Mouse (Mus musculus) cerebellum, postnatal 4 days (tissue): ENCODE data around the gene Abca14.

ENCODE experiments used
- DNase-seq, 2 experiments: peaks; one replicate each; pipeline ENCODE4 v3.0.0; 2022; ENCODE audit warnings: low spot score in 2 of 2, mixed read lengths in 1 of 2

Gene Abca14

DNA sequence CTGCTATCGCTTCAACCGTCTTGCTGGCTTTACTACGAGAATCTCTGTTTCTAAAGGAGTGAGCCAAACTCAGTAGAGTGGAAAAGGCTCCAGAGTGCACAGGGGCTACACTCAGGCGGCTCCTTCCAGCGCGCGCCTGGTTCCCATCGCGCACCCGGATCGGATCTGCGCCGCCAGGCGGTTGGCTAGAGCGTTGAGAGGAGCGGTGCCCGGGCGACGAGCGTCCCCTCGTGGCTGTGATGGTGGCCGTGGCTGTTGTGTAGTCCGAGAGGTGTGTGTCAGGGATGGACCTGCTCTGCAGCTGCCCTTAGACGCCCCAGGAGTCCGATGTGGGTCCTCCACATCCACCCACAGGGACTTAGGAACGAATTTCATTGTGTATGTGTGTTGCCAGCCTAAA lies at the start of gene Abca14:
Gene Abca14 (plus strand): TSS at position 173 of the 400 bp plus-strand sequence.
- peak; percentile 85 to 89 for DNase-seq

DNA sequence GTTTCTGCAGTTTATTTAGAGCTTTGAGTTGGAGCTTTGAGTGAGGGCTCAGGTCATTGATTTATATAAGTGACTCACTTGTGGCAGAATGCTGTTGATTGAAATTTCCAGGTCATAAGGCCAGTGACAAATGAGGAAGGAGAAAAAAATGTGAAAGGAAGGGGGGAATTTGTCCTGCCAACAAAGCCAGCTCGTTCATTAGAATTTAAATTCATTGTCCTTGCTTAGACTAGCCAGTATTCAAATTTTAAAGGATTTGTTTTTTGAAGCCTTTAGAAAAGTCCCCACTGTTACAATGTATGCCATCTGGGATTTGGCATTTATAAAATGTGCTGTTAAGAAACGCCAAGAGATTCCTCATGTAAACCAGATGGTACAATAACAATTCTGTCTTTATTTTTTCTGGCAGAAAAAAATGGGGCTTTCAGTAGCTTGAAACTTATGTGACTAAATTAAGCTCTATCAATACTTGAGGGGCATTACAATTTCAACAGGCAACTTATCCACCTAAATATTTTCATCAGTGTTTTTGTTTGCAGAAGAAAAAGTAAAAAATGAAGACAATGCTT lies 46.8 kb upstream of the Abca14 start:
- DNase-seq = no peak

DNA sequence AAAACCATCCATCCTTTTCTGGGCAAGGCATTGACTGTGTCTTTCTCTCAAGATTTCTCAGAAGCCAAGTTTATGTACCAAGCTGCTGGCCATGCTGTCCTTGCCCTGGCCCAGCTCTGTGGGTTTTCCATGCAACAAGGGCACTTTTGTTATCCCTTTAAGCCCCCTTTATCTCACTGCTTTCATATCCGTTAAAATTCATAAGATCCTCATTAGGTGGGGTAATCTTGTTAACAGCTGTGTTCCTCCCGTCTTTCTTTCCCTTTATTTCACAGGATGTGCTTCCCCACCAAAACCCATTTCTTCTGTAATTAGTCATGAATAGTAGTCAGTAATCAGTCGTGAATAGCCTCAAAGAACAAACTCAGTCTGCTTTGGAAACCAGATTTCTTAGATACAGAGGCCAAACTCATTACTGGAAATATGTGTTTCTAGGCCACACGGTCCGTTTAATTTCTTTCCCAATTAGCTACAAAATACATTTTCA lies 46.1 kb upstream of the Abca14 start:
- no peak for DNase-seq

DNA sequence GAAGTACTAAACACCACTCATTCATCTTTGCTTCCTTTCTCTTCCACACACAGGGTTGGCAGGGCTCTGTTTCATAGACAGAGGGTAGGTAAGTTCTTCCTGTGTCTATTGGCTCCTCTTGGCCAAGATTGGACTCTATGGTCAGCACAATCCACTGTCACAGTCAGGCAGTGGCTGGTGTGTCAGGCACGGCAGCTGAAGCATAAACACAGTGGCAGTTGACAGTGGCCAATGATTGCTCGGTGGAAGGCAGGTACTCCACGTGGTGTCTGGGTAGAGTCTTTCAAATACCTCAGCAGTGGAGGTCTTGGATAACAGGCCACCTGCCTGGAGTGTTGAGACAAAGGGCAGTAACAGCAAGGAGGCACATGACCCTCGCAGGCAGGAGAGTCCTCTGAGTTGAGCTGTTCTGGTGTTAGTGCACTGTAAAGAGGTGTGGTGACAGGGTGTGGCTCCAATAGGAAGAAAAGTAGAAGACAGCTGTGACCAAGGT lies 45.6 kb upstream of the Abca14 start:
- no peak for DNase-seq

DNA sequence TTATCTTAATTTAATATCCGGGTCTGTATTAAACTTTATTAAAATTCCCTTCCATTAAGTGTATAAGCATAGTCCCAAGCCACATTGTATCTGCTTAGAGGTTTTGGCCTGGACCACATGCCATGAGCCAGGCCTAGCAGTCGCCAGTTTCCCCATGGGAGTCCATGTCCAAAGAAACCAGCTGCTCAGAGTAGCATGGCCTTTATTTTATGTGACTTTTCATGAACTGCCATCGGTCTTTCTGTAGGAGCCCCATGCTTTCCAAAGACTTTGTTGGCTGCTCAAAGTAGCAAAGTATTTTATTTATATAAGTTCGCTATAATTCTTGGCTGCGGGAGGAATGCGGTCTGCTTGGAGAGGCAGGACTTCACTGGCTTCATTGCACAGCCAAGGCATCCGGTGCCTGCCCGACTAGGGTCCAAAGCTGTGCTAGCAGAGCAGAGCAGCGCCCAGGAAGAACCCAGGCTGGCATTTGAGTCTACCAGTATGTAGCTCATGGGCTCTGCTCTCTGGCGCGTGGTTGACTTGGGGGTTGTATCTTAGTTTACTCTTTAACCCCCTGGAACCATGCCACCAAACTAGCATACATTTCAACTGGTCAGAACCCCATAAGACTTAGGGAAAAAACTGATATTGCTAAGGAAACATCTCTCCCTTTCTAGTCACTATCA lies 40.0 kb upstream of the Abca14 start:
- no peak for DNase-seq

DNA sequence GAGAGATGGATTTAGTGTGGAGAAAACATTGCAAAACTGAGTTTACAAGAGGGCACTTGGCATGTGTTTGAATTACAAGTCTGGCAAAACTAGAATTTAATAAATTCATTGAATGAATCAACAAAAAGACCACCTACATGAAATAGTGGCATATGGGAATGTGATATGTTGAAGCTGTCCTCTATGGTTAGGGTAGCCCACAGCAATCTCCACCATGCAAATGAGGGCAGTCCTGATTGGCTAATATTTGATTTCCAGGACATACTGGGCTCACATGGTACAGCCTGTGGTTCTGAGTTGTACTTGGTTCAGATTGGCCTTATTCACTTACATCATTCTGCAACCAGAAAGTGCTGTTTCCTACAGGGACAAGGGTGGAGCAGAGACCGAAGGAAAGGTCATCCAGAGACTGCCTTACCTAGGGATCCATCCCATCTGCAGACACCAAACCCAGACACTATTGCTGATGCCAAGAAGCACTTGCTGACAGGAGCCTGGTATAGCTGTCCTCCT lies 31.5 kb upstream of the Abca14 start:
- DNase-seq = no peak

DNA sequence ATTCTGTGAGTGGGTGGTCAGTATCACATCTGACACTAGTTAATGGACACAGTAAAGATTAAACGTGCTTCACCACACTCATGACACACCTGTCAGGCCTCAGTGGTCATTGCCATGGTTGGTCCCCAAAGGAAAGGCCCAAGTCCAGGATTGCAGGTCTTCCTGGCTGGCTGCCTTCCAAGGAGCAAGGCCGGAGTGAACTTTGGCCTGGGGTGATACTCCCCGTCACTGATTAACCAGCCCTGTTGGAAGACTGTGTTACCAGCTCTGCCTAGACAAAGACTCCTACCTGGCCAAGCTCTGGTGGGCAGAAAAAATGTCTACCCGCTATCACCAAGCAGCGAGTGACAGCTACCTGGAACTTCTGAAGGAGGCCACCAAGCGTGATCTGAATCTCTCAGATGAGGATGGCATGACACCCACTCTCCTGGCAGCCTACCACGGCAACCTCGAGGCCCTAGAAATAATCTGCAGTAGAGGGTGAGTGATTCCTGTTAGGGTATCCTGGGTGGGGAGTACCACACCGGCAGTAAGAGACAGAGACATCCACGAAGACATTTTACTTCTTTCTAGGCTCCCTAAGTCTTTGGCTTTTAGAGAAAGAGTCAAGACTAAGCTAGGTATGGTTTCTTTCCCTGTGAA lies 30.0 kb upstream of the Abca14 start, which contains the start of gene Anks4b:
Gene Anks4b (plus strand): TSS at position 256 of the 642 bp plus-strand sequence.
- no peak for DNase-seq

DNA sequence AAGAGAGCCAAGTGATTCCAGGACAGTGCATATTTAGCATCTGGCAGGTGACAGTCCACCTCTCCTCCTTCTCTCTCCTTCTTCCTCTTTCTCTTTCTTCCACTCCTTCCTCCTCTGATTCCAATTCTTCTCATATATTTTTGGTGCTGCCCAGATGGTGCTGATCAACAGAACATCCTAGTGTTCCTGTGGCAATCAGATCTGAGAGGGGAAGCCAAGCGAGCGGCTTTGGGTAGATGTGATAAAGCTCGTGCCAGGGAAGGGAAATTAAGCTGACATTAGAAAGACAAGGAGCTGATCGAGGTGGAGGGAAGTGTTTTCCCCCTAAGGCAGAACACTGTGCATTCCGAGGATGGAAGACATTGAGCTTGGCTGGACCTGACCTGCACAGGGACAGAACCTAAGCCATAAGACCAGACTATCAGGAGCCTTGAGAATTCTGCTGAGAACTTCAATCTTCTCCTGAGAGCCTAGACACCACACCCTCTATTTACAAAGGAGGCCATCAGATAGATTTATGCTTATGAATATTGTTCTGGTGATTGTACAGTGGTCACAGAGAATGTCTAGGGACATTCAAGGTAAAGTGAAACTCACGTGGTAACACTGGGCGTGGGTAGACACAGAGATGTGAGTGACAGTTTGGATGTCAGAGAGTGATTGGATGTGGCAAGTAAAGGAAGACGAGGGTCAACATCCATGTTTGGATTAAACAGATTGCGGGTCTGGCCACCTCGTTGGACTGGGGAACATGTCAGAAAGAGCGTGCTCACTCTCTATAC lies 28.8 kb upstream of the Abca14 start:
- DNase-seq = no peak

DNA sequence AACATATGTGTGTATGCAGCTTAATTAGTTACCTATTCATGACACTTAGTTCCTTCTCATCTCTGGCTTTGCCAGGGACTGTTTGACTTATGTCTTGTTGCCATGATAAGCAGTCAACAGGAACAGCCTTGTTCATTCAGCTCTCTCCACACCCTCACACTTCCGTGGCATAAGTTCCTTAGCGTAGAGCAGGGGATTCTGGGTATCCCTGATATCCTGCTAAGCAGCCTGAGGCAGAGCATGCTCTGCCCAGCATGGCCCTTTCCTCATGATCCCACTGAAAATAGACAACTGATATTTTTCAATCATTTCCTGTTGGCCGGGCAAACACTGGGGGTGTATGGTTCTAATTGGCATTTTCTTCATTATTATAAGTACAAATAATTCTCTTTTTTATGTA lies 26.1 kb upstream of the Abca14 start:
- no peak for DNase-seq

DNA sequence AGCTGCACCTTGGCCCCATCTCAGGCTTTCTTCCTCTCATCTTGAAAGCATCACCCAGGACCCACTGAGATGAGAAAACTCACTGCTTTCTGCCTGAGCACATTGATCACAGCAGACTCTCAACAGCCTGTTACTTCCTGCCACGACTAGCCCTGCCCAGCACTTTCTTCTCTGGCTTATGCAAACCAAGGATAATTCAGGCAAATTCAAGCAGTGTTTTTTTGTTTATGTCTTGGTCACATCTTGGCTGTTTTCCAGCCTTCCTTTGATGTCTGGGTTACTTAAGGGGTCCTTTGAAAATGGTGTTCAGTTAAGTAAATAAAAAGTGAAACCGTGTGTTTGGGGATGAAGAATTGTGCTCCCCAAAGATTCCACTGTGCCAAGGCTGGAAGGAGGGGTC lies 24.8 kb upstream of the Abca14 start:
- no peak for DNase-seq

DNA sequence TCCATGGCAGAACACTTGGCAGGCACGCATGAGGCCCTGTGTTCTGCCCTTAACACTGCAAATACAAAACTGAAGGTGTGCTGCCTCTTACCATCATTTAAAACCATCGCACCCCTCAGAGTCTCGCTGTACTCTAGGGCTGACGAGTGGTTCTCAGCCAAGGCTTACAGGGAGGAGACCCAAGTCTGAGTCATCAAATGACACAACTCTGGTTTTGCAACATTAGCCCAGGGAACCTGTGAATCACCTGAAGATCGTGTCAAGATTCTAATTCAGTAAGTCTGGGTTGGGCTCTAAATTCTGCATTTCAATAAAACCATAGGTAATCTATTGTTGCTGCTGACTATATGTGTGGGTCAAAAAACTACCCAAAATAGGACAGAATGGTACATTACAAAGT lies 23.2 kb upstream of the Abca14 start:
- DNase-seq = no peak

DNA sequence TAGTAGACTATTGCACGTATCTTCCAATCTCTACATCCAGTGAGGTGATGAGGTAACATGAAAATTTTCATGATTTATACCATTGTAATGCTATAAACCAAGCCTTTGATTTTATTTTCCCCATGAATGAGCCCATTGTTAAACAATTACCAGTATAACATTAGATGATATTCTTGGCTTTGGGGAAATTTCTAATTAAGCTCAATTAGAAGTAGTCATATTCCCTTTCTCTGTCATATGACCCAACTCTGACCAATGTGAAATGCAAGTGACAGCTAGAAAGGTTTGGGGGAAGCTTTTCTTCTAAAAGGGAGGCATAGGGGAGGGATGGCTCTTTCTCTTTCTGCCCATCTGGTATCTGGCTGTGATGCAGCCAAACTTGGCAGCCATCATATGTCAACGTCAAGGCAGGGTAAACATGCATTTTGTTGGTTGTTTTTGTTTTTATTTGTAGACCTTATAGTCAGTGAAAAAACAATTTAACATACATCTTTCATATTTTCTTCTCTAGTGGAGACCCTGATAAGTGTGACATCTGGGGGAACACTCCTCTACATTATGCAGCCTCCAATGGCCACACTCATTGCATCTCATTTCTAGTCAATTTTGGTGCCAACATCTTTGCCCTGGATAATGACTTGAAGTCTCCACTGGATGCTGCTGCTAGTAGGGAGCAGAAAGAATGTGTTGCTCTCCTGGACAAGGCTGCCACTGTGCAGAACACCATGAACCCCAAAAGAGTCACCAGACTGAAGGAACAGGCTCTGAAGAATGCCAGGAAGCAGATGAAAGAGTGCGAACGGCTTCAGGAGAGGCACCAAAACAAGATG lies 22.1 kb upstream of the Abca14 start:
- DNase-seq = no peak

DNA sequence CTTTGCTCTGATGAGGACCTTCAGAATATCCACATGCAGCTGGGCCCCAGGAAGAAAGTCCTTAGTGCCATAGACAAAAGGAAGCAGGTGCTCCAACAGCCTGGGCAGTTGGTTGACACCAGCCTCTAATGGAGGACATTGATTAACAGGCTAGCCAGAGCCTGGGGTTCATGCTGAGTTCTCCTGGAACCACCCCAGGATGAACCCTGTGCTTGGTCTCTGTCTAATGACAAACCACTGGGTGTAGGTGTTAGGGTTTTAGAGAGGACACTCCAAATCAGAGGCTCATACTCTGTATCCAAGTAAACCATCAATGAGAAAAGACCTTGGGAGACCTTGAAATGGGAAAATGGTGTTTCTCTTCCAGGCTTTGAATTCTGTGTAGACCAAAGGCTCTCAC lies 20.9 kb upstream of the Abca14 start:
- DNase-seq = no peak

DNA sequence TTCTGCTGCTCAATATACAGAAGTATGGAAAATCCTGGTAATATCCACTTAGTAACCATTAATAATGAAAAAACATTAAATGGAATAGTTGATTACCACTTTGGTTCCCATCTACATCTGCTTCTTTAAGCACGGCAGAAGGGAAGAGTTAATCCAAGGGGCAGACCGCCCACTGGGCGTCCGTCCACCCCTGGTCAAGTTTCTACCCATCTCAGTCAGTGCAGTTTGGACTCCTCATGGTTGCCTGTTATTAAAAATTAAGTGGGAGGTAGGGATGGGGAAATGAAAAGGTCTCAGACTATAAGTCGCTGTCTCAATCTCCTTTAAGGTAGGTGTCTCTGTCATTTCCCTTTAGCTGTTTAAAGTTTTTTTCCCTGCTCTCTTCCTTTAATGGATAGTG lies 14.8 kb upstream of the Abca14 start:
- DNase-seq = no peak

DNA sequence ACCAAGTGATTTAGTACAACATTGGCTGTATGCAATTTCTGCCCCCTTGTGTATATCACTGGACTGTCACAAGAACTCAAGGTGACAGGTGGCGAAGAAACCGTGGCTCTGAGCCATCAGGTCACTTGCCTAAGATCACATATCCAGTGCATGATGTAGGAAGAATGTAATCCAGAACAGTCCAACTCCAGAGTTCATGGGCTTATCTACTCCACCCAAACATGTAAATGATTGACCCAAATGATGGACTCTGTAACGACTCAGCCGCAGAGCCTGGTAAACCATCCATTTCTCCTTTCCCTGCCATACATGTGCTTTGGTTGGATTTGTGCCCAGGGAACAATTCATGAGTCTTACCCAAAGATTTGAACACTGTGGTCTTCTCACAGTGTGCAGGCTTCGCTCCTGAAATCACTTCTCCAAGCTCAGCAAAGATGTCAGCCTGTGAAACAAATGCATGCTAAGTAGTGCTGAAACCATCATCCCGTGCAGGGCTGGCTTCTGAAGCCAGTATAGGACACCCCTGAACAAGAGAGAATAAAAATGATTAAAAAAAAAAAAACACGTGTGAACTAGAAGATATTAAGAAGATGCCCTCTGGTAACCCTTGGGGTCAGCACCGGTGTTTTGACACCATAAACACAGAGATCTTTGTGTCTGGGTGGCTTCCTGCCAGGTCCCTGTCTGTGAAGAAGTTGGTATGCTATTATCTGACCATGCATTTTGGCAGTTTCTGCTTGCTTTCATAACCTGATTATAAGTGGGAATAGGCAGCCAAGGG lies 14.2 kb upstream of the Abca14 start:
- no peak for DNase-seq

DNA sequence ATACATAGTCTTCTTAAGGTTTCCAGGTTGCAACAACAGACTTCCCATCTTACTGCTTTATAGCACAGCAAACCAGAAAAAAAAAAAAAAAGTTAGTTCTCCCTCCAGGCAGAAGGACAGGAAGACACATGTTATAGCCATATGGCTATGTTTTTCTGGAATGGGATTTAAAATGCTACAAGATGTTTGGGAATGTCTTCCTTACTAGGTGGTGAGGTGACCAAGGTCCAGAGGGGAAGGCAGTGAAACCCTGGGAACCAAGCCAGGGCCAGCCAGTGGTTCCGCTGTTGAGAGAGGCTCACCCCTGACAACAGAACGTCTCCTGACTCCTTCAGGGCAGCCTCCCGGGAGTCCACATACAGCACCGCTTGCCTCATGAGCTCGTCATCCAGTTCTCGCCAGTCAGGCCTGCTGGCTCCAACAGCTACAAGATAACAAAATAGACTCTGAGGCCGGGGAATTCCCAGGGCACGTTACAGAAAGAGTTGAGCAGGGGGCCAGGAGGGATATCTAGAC lies 13.6 kb upstream of the Abca14 start:
- no peak for DNase-seq

DNA sequence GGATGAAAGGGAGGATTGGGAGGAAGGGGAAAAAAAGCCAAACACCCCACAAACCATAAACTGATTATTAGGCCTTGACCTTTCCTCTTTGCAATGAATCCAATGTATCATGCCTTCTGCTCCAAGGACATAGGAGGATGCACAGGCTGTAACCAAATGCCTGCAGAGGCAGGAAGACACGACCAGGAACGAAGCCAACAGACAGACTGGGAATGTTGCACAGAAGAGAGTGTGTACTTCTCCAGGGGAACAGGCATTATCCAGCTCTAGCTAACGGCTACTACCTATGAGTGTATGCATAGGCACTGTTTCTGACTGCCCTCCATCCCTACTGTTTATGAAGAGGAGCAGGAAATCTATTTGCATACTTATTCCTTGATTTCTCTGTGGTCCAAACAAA lies 11.6 kb upstream of the Abca14 start:
- DNase-seq = no peak

DNA sequence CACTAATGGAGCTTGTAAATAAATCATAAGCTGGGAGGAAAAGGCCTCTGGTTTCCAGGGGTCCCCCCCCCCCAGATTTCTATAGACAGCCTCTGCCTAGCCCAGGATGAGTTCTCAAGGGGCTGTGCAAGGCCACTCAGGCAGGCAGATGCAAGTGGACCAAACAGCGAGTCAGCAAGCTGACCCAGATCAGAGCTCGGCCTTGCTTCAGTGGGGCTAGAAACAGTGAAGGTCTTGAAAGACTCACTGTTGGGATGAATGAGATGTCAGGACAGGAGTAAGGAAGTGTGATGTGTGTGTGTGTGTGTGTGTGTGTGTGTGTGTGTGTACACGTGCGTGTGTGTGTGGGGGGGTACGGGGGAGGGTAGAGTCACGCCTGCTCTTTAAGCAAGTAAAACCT lies 10.9 kb upstream of the Abca14 start:
- DNase-seq = no peak

DNA sequence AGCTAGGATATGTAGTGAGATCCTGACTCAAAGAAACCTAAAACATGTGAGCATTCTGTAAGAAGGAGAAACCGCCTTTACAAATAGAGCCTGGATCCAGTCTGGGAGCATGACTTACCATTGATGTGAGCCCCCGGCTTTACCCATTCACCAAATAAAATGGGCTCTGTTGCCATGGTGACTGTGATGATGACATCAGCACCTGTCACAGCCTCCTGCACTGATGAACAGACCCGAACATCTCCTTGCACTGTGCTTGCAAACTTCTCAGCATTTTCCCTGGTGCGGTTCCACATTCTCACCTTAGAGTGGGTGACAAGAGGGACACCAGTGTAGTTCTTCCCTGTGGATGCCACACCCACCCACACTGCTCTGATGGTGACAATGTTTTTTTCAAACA lies 8.6 kb upstream of the Abca14 start:
- no peak for DNase-seq

DNA sequence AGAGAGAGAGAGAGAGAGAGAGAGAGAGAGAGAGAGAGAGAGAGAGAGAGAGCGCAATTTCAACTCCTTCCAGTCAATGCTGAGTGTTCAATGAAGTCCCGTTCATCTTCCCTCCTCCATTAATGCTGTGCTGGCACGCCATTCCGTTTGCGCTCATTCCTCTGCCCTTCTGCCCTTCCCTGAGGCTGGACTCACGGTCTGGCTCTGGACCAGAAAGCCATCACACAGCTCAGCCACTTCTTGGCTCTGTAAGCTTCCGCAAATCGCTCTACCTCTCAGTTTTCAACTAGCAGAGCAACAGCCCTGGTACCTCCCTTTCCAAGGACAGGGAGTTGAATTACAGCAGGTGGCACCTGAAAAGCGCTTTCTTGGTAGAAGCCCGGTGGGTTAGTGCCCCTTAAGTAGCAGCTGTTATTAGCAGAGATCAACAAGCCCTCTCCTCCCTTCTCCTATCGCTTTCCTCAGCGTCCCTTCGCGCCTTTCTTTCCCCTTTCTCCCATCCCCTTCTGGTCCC lies 2.5 kb upstream of the Abca14 start:
- DNase-seq = no peak
